Mouse (Mus musculus) yolk sac, embryonic 10.5 days (tissue): ENCODE results near the gene Wdr72.

ENCODE experiments used
- DNase-seq: peaks from one replicate; pipeline ENCODE4 v3.0.0-alpha.2; 2017; ENCODE audit warnings: low spot score

Gene Wdr72

DNA sequence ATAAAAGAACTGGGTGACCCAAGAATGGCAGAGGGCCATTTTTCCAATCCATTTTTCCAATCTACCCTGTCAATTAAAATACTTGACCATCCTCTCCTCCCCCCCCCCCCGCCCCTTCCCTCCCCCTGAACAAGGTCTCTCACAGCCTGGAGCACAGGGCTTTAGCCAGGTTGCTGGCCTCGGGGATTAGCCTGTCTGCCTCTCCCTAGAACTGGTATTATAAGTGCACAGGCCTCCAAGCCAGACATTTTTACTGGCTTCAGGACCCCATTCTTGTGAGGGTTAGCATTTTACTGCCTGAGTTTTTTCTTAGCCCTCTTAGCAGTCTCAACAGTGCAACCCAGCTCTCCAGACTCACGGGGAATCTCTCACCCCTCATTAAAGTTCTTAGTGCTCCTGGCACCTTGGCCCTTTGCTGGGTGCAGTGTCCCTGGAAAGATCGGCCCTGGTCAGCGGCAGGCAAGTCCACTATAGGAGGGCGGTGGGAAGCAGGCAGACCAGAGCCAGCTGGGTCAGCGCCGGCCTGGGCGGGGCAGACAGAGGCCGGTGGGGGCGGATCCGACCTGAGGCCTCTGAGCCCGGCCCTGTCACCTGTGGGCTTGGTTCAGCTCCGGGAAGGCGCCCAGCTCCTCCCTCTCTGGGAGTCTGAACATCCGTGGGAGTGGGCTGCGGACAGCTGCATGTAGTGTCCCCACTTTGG, at the start of gene Wdr72:
TSS of gene Wdr72 (plus strand) at position 596 of the 700 bp plus-strand sequence.
- peak; percentile 44 for DNase-seq

DNA sequence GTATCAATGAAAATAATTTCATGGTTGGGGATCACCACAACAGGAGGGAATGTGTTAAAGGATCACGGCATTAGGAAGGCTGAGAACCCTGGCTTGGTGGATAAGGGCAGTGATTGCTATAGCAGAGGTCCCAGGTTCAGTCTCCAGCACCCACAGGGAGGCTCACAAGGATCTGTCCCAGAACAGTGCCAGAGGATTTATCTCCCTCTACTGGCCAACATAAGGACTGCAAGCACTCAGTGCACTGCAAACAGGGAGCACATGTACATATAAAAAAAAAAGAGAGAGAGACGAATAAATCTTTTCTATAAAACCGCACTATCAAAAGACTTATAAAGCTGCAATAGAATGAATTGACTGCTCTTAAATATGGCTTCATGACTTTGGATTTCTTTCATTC, 43.9 kb upstream of the Wdr72 start:
- no peak for DNase-seq

DNA sequence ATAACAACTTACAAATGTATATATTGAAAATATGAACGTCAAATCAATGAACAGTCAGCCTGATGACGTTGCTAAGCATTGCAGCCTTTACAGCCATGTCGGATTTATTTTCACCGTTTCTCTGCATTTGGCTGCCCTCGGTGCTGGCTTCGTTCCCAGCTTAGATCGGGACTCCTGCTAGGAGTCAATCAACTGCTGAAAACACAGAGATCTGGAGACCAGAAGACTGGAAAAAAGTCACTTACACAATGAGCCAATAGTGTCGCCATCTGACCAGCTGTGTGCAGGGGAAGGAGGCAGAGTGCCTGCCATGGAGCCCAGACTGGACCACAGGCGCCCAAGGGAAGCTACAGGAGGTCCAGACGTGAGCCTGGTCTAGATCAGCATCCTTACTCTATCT, 43.4 kb upstream of the Wdr72 start:
- no peak for DNase-seq

DNA sequence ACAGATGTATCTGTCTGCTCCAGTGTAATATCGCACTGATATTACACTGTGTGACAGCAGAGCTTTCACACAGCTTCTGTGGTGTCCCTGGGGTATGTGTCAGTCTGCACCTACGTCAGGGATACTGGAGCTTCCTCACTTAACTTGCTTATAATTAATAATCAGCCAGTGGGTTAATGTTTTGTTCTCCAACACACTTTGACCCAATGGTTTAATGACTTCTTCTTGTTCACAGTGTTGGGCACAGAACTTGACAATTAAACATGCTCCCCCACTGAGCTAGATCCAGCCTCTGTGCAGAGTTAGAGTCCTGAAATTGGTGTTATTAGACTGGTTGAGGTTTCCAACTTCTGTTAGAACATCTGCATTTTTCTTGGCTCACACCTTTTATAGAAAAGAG, 34.2 kb upstream of the Wdr72 start:
- no peak for DNase-seq

DNA sequence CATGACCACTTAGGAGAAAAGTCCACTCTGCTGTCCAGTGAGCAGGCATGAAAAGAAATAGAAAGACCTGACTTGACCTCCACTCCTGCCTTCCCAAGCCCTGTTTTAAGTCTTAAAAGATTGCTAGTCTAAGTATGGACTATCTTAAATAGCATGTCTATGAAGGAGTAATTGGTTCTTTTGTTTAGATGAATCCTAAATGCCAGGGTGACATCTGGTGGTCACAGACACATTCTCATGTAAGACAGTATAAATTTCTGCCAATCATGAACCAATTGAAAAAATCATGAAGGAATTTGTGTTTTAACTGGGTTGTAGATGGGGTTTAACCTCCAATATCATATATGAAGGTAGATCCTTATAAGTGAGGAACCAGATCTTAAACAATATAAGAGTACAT, 31.7 kb upstream of the Wdr72 start:
- DNase-seq = no peak

DNA sequence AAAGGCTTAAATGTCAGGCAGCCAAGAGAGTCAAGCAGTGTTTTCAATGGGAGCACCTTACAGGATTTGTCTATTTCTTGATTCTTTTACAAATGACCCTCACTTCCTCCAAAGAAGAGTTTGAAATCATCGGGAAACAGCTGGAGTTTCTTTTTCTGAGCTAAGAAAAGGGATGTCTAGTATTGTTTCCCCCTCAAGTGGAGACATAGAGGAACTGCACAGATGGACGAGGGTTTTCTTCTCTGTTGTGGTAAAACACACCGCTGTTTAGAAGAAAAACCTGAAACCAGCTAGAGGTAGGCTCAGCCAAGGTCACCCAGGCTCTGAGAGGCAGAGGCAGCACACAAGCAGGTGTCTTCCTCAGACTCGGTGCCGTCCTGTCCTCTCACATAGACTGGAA, 29.9 kb upstream of the Wdr72 start:
- DNase-seq = no peak

DNA sequence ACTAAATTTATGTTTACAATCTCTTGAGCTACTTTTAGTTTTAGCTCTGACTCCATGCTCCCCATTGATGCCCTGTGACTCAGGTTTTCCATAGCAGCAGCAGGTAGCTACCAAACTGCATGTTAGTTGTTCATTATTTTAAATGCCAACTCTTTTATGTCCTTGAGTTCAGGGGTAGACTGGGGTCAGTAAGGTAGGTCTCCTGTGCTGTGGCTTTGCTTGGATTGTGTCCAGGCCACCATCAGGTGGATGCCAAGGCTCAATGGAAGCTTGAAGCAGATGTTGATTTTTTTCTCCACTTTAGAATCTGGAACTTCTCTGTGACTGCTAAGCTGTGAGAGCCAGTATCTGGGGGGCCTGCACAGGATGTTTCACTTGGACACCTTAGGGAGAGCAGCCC, 8.6 kb upstream of the Wdr72 start:
- DNase-seq = no peak

DNA sequence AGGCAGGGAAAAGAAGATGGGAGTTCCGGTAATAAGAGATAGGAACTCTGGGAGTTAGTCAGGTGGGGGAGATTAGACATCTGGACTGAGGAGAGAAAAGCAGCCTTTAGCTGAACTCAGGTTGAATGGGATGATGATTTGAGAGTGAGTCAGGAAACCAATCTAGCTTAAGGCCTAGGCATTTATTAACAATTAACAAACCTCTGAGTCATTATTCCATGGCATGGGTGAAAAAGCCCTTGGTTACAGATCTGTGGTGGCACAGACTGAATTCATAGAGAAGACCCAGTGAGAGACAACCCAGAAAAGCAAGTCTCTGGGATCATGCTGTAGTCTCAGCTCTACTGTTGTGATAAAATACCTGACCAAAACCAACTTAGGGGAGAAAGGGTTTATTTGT, 7.5 kb upstream of the Wdr72 start:
- DNase-seq = no peak

DNA sequence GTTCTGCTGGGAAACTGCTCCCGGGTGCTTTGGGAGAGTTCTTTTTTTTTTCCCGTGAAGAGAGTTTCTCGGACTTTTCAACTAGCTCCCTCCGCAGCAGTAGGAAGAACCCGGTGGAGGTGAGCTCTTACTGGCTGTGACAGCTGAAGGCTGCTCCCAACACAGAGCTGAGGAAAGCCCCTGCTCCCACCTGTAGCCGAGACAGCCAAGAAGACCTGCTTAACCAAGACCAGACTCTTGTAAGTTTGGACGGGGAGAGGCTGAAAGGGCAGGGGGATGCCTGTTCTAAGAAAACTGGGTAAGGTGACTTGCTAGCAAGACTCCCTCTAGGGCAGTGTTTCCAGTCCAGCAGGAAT, 283 bp downstream of the Wdr72 start:
- DNase-seq = peak; percentile 21

DNA sequence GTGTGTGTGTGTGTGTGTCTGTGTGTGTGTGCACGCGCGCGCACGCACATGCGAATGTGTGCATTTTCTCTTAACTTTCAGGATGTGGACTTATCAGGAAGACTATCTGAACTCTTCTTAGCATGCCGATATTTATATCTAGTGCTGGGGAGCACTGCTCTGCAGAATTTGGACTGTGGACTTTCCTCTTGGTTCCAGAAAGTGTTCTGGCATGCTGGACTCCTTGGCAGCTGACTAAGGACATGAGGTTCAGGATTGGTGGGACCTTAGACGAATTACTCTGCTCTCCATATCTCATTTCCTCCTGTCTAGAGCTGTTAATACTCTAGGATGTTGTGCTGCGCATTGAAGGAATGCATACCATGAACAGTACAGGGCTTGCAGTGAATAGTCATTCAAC, 2.4 kb downstream of the Wdr72 start:
- DNase-seq = no peak

DNA sequence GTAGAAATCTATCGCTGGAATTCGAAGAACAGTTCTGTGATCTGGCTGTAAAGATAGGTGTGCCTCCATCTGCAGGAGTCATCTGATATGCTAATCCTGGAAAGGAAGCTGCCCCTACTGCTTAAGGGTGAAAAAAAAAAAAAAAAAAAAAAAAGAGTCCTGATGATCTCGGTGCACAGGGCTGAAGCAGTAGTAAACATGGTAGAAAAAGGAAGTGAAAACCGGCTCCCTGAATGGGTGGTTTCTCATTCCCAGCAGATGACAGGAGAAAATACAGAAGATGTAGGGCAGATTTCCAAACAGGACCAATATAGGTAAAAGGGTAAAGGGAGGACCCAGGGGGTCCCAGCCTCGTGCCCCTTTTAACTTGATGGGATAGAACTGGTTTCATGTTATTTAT, 16.1 kb downstream of the Wdr72 start:
- no peak for DNase-seq

DNA sequence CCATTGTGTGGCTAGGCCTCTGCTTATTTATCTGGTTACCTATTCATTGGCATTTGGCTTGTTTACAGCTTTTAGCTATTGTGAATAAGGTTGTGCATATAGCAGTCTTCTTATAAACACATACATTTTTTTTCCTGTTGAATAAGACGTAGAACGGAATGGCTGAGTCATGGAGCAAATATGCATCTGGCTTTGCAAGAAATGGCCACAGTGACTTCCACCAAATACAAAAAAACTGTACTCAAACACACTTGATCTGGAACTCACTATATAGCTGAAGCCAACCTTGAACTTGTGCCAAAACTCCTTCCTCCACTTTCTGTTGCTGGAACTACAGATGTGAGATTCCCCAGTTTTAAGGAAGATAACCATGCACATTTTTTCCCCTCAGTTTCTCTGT, 23.9 kb downstream of the Wdr72 start:
- no peak for DNase-seq

DNA sequence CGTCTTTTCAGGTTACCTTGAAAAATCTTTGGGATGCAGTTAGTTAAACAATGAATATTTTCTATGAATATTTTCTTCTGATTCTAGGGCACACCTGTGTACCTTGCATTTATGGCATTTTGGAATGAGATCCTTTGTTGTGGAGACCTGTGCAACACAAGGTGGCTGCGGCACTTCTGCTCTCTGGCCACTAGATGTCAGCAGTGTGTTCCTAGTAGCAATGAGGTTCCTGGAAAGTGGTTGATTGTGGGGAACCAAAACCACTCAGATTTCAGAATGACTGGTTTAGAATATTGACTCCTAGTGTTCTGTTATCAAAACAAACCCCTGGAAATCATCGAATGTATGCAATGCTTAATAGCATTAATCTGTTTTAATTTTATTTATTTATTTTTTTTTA, 31.7 kb downstream of the Wdr72 start:
- DNase-seq = no peak

DNA sequence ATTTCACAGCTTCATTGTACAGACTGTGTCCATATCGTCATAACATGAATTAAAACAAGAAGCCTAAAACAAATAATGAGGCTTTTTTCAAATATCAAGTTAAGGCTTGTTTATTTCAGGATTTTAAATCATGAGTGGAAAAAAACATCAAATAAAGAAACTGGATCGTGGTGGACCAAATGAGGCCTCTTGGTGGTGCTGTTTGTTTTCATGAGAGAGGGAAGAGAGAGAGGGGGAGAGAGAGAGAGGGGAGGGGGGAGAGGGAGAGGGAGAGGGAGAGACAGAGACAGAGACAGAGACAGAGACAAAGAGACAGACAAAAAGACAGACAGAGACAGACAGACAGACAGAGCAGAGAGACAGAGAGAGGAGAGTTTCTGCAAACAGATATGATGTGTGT, 32.5 kb downstream of the Wdr72 start:
- no peak for DNase-seq

DNA sequence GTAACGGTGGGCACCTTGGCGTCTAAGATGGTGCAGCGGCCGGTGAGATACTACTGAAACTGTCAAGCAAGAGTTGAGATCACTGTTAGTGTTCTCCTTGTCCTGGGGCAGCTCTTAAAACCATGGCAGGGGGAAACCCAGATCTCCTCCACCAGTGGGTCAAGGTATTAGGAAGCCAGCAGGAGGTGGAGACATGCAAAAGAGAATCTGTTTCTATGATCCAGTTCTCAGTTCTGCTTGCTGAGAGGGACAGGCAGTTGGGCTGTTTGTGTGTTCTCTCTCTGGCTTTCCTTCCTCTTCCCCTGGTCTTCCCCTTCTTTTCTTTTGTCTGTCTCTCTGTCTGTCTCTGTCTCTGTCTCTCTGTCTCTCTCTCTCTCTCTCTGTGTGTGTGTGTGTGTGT, 35.0 kb downstream of the Wdr72 start:
- no peak for DNase-seq

DNA sequence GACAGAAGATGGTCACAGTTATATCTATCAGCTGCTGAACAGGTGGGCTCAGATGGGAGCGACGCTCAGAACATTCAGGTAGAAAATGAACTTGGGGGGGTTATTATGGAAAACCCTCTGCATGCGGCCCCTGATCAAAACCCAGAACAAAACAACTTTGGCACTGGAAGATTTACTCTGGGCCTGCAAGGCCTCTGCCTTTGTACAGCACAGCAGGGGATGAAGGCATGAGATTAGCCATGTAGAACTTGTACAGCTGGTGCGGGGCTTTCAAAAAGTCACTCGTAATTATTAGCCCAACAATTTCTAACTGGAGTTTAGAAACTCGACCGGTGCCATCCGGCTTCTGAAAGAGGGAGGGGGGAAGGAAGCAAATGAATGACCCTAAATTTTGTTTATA, 38.1 kb downstream of the Wdr72 start:
- no peak for DNase-seq

DNA sequence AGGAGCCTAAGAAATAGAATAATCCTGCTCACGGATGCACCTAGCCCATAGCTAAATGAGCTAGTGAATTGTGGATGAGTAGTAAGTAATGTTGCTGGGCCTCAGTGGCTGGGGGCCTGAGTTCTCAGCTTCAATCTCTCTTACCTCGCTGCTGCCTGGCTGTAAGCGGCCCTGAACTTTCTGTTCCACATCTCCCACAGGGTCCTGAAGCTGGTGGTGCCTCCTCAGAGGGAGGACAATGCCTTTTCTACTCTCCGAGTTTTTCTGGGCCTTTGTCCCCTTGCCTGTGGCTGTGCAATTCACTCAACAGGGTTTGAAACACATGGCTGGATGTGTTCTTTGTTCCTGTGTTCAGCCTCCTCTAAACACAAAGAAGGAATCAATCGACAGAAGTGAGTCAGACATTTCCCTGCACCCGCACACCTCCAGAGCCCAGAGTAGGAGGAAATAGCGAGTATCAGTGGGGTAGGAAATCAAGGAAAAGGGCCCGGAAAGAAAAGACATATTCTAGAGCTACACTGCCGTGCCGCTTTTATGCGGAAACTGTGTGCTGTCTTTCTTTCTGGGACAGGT, 50.3 kb downstream of the Wdr72 start:
- DNase-seq = no peak

DNA sequence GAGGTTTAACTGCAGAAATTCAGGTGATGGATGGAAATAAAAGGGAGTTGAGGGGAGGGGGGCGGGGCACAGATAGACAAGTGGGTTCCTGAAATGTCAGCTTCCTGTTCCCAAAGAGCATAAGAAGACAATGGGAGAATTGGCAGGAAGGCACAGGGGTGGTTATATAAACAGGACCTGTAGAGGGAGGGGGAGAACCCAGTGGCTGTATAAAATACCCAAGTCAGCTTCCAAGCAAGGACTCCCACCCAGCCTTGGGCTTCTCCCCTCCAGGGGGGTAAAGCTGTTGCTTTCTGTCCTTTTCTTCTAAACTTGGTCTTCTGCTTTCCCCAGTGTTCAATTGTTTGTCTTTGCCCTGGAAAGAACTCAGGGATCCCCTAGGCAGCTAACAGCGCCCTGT, 55.5 kb downstream of the Wdr72 start:
- DNase-seq = no peak

DNA sequence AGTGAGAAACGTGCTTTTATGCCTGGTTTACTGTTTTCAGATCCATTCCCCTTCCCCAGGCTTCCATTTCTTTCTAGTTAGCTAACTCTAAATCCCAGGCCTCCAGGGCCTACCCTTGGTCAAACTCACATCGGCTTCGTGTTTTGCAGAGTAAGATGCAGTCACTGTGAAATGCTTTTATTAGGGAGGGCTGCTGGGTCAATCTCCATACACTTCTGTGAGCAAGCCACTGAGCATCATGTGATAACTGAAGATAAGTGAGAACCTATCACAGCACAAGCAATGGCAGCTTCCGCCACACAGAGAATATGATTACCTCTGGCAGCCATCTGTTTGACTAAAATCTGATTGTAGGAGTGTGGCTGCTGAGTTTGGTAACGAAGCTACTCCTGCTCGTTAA, 59.7 kb downstream of the Wdr72 start:
- DNase-seq = no peak

DNA sequence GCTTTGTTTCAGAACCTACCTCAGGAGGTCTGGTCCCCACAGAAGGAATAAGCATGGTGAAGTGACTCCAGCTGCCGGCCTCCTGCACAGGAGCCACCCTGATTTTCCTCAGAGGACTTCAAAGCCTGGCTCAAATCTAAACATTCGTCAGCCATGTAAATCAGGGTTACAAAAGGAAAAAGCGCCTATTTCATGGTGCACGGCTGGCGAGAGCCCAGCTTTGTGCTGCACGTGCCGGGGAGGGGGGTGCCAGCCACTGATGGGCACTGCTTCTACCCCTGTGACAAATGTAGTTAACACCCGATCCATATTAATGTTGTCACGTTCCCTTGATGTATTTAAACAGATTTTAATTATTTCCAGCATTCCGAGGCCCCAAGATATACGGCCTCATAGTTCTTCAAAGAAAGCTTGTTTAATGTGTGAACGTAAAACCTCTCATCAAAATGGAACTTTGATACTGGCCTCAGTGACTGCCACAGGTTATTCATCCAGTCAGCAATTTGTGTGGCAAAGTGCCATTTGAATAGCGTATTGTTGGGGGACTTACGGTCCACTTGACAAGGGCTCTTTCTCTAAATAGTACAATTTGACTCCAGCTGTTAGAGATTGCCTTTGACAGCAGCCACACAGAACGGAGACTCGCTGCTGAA, 76.7 kb downstream of the Wdr72 start:
- DNase-seq = no peak

DNA sequence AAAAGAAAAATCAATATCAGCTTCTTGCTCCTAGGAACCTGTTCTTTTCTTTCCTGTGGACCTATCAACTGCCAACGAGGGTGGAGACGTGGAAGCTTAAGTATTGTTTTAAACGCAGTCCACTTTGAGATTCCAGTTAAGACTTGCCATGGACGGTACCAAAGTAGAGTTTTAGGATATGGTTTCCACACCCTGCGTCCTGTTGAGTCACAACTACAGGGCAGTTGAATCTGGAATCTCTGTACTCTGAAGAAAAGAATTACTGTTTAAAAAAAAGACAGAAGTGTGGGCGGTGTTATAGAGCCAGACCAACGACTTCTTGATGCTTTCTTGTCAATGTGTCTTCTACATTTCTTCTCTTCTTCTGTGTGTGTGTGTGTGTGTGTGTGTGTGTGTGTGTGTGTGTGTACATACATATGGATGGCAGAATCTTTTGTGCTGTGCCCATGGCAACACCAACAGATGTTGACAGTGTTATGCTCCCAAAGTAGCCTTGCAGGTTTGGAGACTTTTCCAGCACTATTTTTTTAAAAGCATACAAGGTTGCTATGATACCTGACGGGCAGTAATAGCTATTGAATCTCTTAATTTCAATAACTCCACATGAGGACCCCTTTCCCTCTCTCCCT, 77.4 kb downstream of the Wdr72 start:
- DNase-seq = no peak

DNA sequence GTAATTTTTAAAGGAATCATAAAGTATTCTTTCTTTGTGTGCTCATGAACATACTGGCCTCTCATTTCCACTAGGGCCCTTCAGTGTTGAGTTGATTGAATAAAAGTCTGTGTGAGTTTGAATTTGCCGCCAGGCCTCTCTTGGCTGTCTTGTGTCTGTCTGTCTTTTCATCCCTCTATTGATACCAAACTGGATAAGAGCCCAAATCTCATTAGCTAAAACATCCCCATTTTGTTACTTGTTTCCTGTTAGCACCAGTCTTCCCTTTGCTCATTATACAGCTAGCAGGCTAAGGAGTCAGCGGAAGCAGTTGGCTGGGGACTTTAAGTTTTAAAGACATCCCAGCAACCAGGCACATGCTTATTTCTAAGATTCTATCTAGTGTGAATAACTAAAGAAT, 84.7 kb downstream of the Wdr72 start:
- DNase-seq = no peak

DNA sequence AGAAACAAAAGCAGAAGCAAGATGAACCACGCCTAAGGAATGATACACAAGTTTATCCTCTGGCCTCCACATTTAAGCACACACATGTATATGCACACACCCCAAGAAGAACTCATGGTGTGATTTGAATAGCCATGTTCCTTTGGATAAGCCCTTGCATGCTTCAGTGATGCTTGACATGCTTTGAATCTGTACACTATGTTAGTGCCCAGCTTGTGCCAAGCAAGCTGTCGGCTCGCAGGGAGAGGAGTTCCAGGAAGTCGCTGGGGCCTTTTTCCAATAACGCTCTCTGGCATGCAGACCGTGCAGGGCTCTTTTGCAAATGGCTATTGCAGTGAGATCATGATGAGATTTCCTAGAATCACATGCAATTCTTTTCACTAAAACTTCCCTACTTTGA, 118.1 kb downstream of the Wdr72 start:
- DNase-seq = no peak

DNA sequence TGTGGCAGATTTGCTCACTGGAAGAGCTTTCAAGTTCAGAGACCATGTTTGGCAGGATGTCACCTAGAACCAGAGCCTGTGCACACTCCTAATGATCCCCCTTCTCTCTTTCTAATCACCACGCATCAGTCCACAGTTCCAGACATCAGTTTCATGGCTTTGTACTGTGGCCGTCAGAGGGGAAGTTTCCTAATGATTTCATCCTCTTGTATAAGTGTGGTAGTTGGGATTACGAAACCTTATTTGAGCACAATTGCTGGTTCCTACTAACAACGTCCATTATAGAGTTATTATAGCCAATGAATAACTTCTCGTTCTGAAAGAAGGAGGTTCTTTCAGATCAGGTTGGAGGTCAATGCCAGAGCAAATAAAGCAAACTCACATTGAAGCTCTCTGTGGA, 131.1 kb downstream of the Wdr72 start:
- DNase-seq = no peak
